Mouse (Mus musculus) embryonic facial prominence, embryonic 12.5 days (tissue): ENCODE data around the gene Cacna1a. TPM values are rescaled to one million over a fixed set of nuclear protein-coding genes. Genes with fewer than 3 reads are reported as not detected.

Experiments used
- ATAC-seq: fragments of 200-750 bp; cut with Nextera tagmentation; 2 replicates; pipeline ENCODE4 v1.8.0; 2017; ENCODE audit not compliant: insufficient number of reproducible peaks, insufficient read depth, low FRiP score, low TSS enrichment
- H3K27ac ChIP-seq: fragments of 300-500 bp; sonication (generic); 2 replicates; pipeline ENCODE4 v1.5.1; 2016; ENCODE audit warnings: mild to moderate bottlenecking
- H3K27me3 ChIP-seq: fragments of 300-500 bp; sonication (generic); 2 replicates; pipeline ENCODE4 v1.6.1; 2016; ENCODE audit warnings: mild to moderate bottlenecking, moderate library complexity
- H3K36me3 ChIP-seq: fragments of 300-500 bp; sonication (generic); 2 replicates; pipeline ENCODE4 v1.6.1; 2016; ENCODE audit warnings: mild to moderate bottlenecking
- H3K4me1 ChIP-seq: fragments of 300-500 bp; sonication (generic); 2 replicates; pipeline ENCODE4 v1.6.1; 2016
- H3K4me2 ChIP-seq: fragments of 300-500 bp; sonication (generic); replicated peaks from 2 replicates; pipeline ENCODE4 v1.6.1; 2016; ENCODE audit warnings: mild to moderate bottlenecking, moderate library complexity
- H3K4me3 ChIP-seq: fragments of 300-500 bp; sonication (generic); 2 replicates; pipeline ENCODE4 v1.5.1; 2016; ENCODE audit warnings: mild to moderate bottlenecking
- H3K9ac ChIP-seq: fragments of 300-500 bp; sonication (generic); 2 replicates; pipeline ENCODE4 v1.6.1; 2016; ENCODE audit warnings: mild to moderate bottlenecking, moderate library complexity
- H3K9me3 ChIP-seq: fragments of 300-500 bp; sonication (generic); 2 replicates; pipeline ENCODE4 v1.6.1; 2016; ENCODE audit warnings: mild to moderate bottlenecking, moderate library complexity
- WGBS: fragments of 180-500 bp; shearing (Covaris S2); methylation state at CpG from one replicate; pipeline ENCODE4 v1.1.7; 2016; 5-methylcytosine and 5-hydroxymethylcytosine counted together
- polyA plus RNA-seq: library from polyadenylated mRNA; unstranded; fragments of >200 nt; fragmentation: Nextera tagmentation; extraction: Ambion mirVana; gene quantifications from 2 replicates; pipeline ENCODE4 v1.2.1, GENCODE M21; 2016

Cacna1a gene
- polyA plus RNA-seq, 1 experiment from 2014 or later: 11.0 TPM

DNA sequence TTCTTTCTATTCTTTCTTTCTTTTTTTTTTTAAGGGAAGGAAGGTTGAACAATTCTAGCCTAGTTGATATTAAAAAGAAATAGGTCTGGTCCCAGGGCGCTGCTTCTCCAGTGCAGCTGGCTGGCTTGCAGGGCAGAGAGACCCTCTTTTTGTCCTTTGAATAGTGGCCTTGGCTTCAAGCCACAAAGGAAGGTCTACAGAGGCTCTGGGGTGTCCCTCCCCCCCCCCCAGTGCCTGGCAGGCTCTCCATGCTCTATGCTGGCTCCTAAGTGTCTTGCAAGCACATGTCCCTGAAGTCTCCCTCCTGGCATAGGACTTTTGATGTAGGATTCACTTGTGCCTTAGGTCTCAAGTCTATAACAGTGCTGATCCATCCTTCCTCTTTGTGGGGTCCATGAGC lies 23.0 kb upstream of the Cacna1a start:
- WGBS: 91% methylated on average over 1 of the region's 1 CpGs
- Histone ChIP-seq H3K9ac (no peak overlapping the region), H3K4me3 (no peak overlapping the region), H3K4me2 (no peak overlapping the region), H3K4me1 (no peaks in the 10 kb centered on the region), H3K36me3 (no peaks in the 10 kb centered on the region), H3K27me3 (peaks cover 19% of the 10 kb centered on the region), H3K27ac (no peak overlapping the region), H3K9me3 (peaks cover 3% of the 10 kb centered on the region; the same call in 1 of the 2 replicates)
- no peak for ATAC-seq

DNA sequence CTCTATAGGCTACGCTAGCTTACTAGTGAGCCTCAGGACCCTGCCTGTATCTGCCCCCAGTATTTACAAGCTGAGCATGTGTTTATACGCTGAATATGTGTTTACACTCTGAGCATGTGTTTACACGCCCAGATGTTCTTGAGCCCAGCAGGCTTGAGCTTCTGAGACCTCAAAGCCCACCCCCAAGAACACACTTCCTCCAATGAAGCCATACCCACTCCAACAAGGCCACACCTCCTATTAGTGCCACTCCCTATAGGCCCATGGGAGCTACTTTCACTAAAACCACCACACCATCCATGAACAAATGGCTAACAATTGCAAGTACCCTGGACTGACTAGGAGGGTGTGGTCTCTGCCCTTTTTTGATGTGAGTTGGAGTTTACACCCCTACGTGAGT lies 17.3 kb upstream of the Cacna1a start:
- Histone ChIP-seq H3K4me1 (peaks cover 6% of the 10 kb centered on the region), H3K9ac (no peak overlapping the region), H3K4me3 (no peak overlapping the region), H3K36me3 (no peaks in the 10 kb centered on the region), H3K27me3 (no peaks in the 10 kb centered on the region), H3K27ac (no peak overlapping the region), H3K9me3 (peaks cover 3% of the 10 kb centered on the region; the same call in 1 of the 2 replicates), H3K4me2 (no peak overlapping the region)
- WGBS: 75% methylated on average over 4 of the region's 4 CpGs
- ATAC-seq: no peak

DNA sequence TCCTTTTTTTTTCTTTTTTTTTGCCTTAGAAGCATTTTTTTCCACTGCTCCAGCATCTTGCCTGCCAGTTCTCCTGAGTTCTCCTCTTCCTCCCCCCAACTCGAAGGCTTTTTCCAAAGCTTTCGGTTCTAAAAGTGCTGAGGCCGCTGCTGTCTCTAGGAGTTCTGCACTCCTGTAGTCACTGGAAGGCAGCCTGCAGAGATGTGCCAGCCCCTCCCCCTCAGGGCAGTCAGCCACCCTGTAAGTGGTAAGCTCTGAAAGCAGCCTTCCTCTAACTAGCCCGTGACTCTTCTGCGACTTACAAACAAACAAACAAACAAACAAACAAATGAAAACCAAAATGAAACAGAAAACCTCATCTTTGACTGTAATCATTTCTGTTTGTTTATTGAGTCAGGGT lies 13.2 kb upstream of the Cacna1a start:
- Histone ChIP-seq H3K4me2 (no peak overlapping the region), H3K9me3 (no peaks in the 10 kb centered on the region), H3K36me3 (no peaks in the 10 kb centered on the region), H3K4me1 (peaks cover 6% of the 10 kb centered on the region), H3K9ac (no peak overlapping the region), H3K27me3 (no peaks in the 10 kb centered on the region), H3K4me3 (no peak overlapping the region), H3K27ac (no peak overlapping the region)
- ATAC-seq: no peak
- WGBS: 29% methylated on average over 5 of the region's 5 CpGs

GRCm38 (mm10) chr8:84375803-84376202 lies 12.4 kb upstream of the Cacna1a start:
- H3K4me1 ChIP-seq: peaks cover 6% of the 10 kb centered on the region
- H3K27me3 ChIP-seq: no peaks in the 10 kb centered on the region
- H3K9me3 ChIP-seq: no peaks in the 10 kb centered on the region
- no peak for ATAC-seq
- no peak overlapping the region for H3K4me3 ChIP-seq
- no peak overlapping the region for H3K4me2 ChIP-seq
- H3K9ac ChIP-seq: no peak overlapping the region
- no peaks in the 10 kb centered on the region for H3K36me3 ChIP-seq
- WGBS: 90% methylated on average over 5 of the region's 5 CpGs
- H3K27ac ChIP-seq: no peak overlapping the region

DNA sequence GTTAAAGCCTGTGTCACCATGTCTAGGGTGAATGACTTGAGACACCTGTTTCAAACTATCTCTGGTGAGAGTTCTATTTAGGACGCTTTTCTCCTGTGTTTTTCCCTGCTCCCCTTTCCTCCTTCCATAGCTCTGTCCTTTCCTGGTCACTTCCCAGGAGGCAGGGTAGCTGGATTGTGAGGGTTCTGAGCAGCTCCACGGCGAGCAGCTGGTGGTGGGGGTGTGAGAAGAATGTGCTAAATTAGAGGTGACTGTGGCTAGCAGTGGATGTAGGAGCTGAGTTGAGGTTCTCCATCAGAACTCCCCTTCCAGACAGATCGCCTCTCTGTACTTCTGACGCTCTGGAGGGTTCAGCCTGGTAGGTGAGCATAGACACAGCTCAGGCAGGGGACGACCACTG lies 11.7 kb upstream of the Cacna1a start:
- Histone ChIP-seq H3K27ac (no peak overlapping the region), H3K4me3 (no peak overlapping the region), H3K36me3 (no peaks in the 10 kb centered on the region), H3K4me1 (peaks cover 6% of the 10 kb centered on the region), H3K9ac (no peak overlapping the region), H3K9me3 (no peaks in the 10 kb centered on the region), H3K27me3 (no peaks in the 10 kb centered on the region), H3K4me2 (no peak overlapping the region)
- 79% methylated on average over 6 of the region's 6 CpGs for WGBS
- ATAC-seq: no peak

- ATAC-seq: no peak
- no peaks in the 10 kb centered on the region for H3K36me3 ChIP-seq
- no peaks in the 10 kb centered on the region for H3K27me3 ChIP-seq
- H3K9ac ChIP-seq: no peak overlapping the region
- H3K4me1 ChIP-seq: no peaks in the 10 kb centered on the region
- no peak overlapping the region for H3K27ac ChIP-seq
- H3K9me3 ChIP-seq: no peaks in the 10 kb centered on the region
- H3K4me3 ChIP-seq: no peak overlapping the region
- no peak overlapping the region for H3K4me2 ChIP-seq
- WGBS: 84% methylated on average over 7 of the region's 7 CpGs
Observed at GRCm38 (mm10) chr8:84381676-84382075, 6.6 kb upstream of the Cacna1a start.

DNA sequence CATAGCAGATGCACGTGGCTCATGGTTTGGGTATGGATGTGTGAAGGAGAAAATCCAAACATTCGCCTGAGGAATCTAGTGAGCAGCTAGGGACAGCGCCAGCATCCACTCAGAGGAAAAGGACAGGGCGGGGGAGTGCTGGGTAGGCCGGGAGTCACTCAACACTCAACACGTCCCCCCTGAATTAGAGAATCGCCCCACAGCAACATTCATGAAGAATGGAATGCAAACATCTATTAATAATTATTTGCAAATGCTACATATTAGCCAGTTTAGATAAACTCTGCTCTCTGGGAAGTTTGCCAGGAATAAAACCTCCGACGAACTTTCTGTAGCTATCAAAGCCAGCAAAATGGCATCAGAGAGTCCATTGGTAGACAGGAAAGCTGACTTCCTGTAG lies 533 bp downstream of the Cacna1a start:
- no peaks in the 10 kb centered on the region for H3K9me3 ChIP-seq
- WGBS: 66% methylated on average over 9 of the region's 9 CpGs
- no peaks in the 10 kb centered on the region for H3K27me3 ChIP-seq
- peaks cover 3% of the 10 kb centered on the region; the same call in 1 of the 2 replicates for H3K4me1 ChIP-seq
- no peak overlapping the region for H3K9ac ChIP-seq
- H3K4me3 ChIP-seq: no peak overlapping the region
- ATAC-seq: no peak
- no peak overlapping the region for H3K4me2 ChIP-seq
- H3K27ac ChIP-seq: no peak overlapping the region
- no peaks in the 10 kb centered on the region for H3K36me3 ChIP-seq

DNA sequence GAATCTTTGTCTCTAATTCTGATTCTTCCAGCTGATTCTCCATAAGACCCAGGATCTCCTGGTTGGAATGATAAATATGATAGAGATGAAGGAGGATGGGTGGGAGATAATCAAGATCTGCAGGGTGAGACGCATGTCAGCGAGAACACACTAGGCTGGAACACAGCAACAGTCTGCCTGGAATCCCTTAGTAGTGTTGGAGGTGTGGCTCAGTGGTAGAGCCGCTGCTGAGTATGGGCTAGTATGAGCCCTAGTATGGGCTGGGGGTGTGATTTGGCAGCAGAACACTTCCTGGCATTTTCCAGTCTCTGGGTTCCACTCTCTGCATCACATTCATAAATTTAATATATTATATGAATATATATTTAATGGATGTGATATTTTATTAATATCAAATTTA lies 933 bp downstream of the Cacna1a start:
- H3K9ac ChIP-seq: no peak overlapping the region
- no peak overlapping the region for H3K27ac ChIP-seq
- no peak overlapping the region for H3K4me3 ChIP-seq
- no peaks in the 10 kb centered on the region for H3K9me3 ChIP-seq
- no peaks in the 10 kb centered on the region for H3K36me3 ChIP-seq
- H3K4me1 ChIP-seq: peaks cover 3% of the 10 kb centered on the region; the same call in 1 of the 2 replicates
- no peak for ATAC-seq
- WGBS: 77% methylated on average over 3 of the region's 3 CpGs
- H3K27me3 ChIP-seq: no peaks in the 10 kb centered on the region
- H3K4me2 ChIP-seq: no peak overlapping the region

GRCm38 (mm10) chr8:84391611-84392010 lies 3.4 kb downstream of the Cacna1a start:
- no peak for ATAC-seq
- Histone ChIP-seq H3K4me1 (peaks cover 3% of the 10 kb centered on the region; the same call in 1 of the 2 replicates), H3K27me3 (no peaks in the 10 kb centered on the region), H3K27ac (no peak overlapping the region), H3K9me3 (no peaks in the 10 kb centered on the region), H3K9ac (no peak overlapping the region), H3K4me3 (no peak overlapping the region), H3K4me2 (no peak overlapping the region), H3K36me3 (no peaks in the 10 kb centered on the region)
- 87% methylated on average over 5 of the region's 5 CpGs for WGBS

GRCm38 (mm10) chr8:84395751-84396457 lies 7.7 kb downstream of the Cacna1a start:
- Histone ChIP-seq H3K36me3 (no peaks in the 10 kb centered on the region), H3K9ac (no peak overlapping the region), H3K27me3 (no peaks in the 10 kb centered on the region), H3K9me3 (no peaks in the 10 kb centered on the region), H3K4me1 (no peaks in the 10 kb centered on the region), H3K27ac (no peak overlapping the region), H3K4me2 (no peak overlapping the region), H3K4me3 (no peak overlapping the region)
- ATAC-seq: no peak
- WGBS: 67% methylated on average over 6 of the region's 6 CpGs

DNA sequence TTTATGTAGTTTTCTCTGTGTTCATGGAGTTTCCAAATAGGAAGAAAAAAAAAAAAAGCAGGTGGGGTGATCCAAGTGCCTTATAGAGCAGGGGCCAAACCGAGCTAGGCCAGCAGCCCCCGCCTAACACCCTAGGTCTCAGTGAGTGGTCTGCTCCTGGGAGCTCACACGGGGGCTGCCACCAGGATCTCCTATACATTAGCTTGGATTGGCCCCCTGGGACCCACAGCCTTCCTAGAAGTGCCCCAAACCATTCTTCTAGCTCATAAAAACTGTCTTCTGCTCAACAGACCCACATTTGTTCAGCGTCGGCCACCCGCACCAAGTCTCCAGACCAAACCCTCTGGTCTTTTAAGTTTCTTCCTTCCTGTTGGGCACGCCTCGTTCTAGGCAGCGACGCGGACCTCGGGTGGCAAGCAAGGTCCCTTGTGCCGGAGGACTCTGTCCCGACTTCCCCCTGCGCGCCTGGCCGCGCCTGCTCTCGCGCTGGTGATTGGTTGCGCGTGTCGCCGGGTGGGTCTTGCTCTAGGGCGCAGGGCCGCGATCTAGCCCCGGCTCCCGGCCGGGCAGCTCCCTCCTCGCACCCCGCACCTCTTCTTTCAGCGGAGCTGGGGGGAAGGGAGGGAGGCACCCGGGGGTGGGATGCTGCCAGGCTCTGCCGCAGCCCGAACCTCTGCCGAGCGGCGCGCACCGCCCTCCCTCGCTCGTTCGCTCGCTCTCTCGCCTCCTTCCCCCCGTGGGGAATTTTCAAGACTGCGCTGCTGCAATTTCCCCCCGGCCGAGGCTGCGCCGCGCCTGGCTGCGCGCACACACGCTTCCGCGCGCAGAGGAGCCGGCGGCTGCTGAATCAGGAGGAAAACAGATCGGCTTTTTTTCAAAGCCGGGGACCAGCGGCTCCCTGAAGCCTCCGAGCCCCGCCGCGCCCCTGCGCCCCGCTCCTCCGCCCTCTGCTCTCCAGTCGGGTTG lies 25.9 kb downstream of the Cacna1a start:
- Histone ChIP-seq H3K27ac (0 out of 2 replicates have a peak overlapping the region, but pooled peaks have one; percentile 20), H3K27me3 (peaks cover 71% of the 10 kb centered on the region), H3K4me1 (0 out of 2 replicates have a peak, but pooled peaks cover 5% of the 10 kb centered on the region), H3K36me3 (no peaks in the 10 kb centered on the region), H3K4me3 (peak overlapping the region; percentile 57), H3K4me2 (peak overlapping the region; percentile 98), H3K9me3 (peaks cover 3% of the 10 kb centered on the region; the same call in 1 of the 2 replicates), H3K9ac (peak overlapping the region; percentile 49; the same call in 1 of the 2 replicates)
- ATAC-seq: peak; percentile 42; the same call in 1 of the 2 replicates
- WGBS: 2% methylated on average over 68 of the region's 72 CpGs
